Mouse (Mus musculus): ENCODE data around the gene Guca1b.

DNA sequence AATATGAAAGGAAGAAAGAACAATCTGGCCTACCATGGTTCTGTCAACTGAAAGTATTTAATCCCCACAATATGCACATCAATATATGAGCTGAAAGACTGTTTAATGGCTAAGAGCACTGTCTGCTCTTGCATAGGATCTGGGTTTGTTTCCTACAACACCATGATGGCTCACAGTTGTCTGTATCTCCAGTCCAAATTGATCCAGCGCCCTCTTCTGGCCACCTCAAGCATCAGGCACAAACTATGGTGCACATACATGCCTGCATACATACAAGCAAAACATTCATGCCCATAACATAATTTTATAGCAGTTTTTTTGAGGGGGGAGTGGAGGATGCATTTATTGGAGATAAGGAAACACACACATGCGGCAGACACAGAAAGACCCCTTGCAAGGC is 42.1 kb upstream of the Guca1b start:
- no peak for TF ChIP-seq CTCF (IDR thresholded peaks at IDR 0.05; ENCODE audit: insufficient read depth, low read length)
- TF ChIP-seq POLR2A (IDR thresholded peaks at IDR 0.05; ENCODE audit: borderline replicate concordance, extremely low read depth, low read depth, low read length) = no peak

Data from lung, adult 2 months (tissue).